Mouse (Mus musculus): Measurements from ENCODE around the gene Olfr967. TPM values are rescaled to one million over a fixed set of nuclear protein-coding genes. Genes with fewer than 3 reads are reported as not detected.
A peak's percentile ranks its signal among the peaks of the same experiment; 100 is the strongest.
"Not testable (repeated sequence)": the region's sequence is repeated elsewhere in the genome, so short reads cannot be mapped to it uniquely, and the experiment has no call there.

Gene Olfr967
- not detected in 2 replicates for total RNA-seq (2014; rRNA removed)
- polyA plus RNA-seq (2012; rRNA removed) = not detected in 2 replicates

DNA sequence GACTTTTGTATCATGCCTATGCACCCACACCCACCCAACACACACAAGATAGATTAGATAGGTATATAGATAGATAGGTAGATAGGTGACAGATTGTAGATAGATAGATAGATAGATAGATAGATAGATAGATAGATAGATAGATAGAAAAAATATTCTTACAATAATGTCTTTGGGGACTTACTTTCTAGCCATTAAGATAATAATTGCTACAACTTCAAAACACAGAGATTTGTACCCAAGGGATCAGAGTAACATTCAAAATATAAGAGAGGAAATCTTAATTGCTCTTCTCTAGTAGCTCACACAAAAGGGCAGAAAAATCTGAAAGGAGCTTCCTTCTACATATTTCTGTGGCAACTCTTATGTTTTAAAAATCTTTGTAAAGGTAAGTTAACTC is at the start of gene Olfr967:
TSS of gene Olfr967 (plus strand) at position 301 of the 400 bp plus-strand sequence.
- TF ChIP-seq CTCF (IDR thresholded peaks at IDR 0.05; ENCODE audit: low read depth, low read length) = no peak
- no peak for TF ChIP-seq POLR2A (IDR thresholded peaks at IDR 0.05; ENCODE audit: extremely low read depth, insufficient read depth, low read length)
- no peak within 1 kb of the TSS for H3K4me3 ChIP-seq (ENCODE audit: insufficient read depth, low read depth, low read length)
- H3K27ac ChIP-seq (replicated peaks; ENCODE audit: insufficient read depth, low read depth, low read length) = no peak within 1 kb of the TSS
- no peak for DNase-seq (ENCODE audit: extremely low read depth, low read depth, low spot score)
- no peak within 1 kb of the TSS for H3K9ac ChIP-seq (ENCODE audit: low read depth, low read length)
- no peaks in the 10 kb centered on the region for H3K4me1 ChIP-seq (ENCODE audit: control insufficient read depth, insufficient read depth, low read length)
- no peaks in the 10 kb centered on the region for H3K27me3 ChIP-seq (ENCODE audit: control insufficient read depth, insufficient read depth, low read length)
- H3K36me3 ChIP-seq (ENCODE audit: control insufficient read depth, insufficient read depth, low read length) = no peaks in the 10 kb centered on the region
- no peaks in the 10 kb centered on the region for H3K79me2 ChIP-seq (ENCODE audit: control insufficient read depth, insufficient read depth, low read length)

DNA sequence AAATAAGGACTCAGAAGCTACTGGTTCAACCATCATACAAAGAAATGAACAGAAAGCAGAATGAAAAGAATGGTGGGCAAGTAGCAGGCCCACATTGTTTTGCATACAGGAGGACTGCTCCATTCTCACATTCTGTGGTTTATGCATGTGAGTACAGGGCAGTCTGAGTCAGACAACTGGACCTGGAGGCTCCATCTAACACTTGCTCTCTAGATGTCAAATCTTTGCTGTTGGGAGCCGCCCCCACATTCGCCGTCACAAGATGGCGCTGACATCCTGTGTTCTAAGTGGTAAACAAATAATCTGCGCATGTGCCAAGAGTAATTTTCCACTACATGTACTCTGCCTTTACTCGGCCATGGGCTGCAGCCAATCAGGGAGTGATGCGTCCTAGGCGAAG is 44.9 kb upstream of the Olfr967 start:
- H3K27ac ChIP-seq (replicated peaks; ENCODE audit: insufficient read depth, low read depth, low read length); H3K4me3 ChIP-seq (ENCODE audit: insufficient read depth, low read depth, low read length); H3K4me1 ChIP-seq (ENCODE audit: control insufficient read depth, insufficient read depth, low read length); H3K9ac ChIP-seq (ENCODE audit: low read depth, low read length); H3K27me3 ChIP-seq (ENCODE audit: control insufficient read depth, insufficient read depth, low read length); DNase-seq (ENCODE audit: extremely low read depth, low read depth, low spot score); H3K79me2 ChIP-seq (ENCODE audit: control insufficient read depth, insufficient read depth, low read length); H3K36me3 ChIP-seq (ENCODE audit: control insufficient read depth, insufficient read depth, low read length): not testable (repeated sequence)
- WGBS = 83% methylated on average over 8 of the region's 8 CpGs

DNA sequence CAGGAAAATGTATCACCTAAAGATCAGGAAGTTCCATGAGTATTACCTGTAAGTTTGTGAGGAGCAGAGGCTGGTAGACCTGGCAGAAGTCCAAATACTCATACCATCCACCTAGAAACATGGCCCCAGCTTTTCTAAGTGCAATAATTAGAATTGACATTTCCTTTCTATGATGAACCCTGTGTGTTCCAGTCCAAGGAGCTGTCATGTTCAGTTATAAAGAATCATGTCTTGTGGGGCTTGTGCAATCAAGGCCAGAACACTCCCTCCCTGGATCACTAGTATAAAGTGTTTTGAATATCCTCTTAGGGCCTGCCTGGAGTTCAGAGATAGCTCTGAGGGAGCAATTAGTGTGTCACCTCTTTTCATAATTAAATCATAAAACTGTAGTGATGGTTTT is 39.0 kb upstream of the Olfr967 start, which contains the start of gene Olfr149:
TSS of gene Olfr149 (minus strand) at position 101 of the 400 bp plus-strand sequence.
- TF ChIP-seq POLR2A (IDR thresholded peaks at IDR 0.05; ENCODE audit: extremely low read depth, insufficient read depth, low read length) (no peak), CTCF (IDR thresholded peaks at IDR 0.05; ENCODE audit: low read depth, low read length) (no peak)
- Histone ChIP-seq H3K27me3 (ENCODE audit: control insufficient read depth, insufficient read depth, low read length) (no peaks in the 10 kb centered on the region), H3K4me1 (ENCODE audit: control insufficient read depth, insufficient read depth, low read length) (no peaks in the 10 kb centered on the region), H3K27ac (replicated peaks; ENCODE audit: insufficient read depth, low read depth, low read length) (no peak within 1 kb of the TSS), H3K4me3 (ENCODE audit: insufficient read depth, low read depth, low read length) (no peak within 1 kb of the TSS), H3K79me2 (ENCODE audit: control insufficient read depth, insufficient read depth, low read length) (no peaks in the 10 kb centered on the region), H3K36me3 (ENCODE audit: control insufficient read depth, insufficient read depth, low read length) (no peaks in the 10 kb centered on the region), H3K9ac (ENCODE audit: low read depth, low read length) (no peak within 1 kb of the TSS)
- no peak for DNase-seq (ENCODE audit: extremely low read depth, low read depth, low spot score)

DNA sequence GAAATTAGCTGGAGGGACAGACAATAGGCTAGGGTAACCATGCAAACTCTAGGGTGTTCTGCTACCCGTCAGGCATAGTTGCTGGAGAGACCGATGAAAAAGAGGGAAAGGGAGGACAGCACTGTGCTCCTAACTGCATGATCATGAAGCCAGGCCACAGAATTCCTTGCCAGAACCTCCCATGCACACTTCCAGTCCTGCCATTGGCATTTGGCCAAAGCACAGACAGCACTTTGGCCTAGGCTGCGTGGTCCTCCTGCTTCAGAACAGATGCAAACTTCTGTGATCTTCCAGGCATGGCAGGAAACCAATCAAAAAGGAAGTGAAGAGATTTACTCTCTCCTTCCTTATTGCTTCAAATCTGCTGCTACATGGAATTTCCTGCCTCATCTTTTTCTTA is 37.1 kb upstream of the Olfr967 start:
- Histone ChIP-seq H3K27me3 (ENCODE audit: control insufficient read depth, insufficient read depth, low read length) (no peaks in the 10 kb centered on the region), H3K36me3 (ENCODE audit: control insufficient read depth, insufficient read depth, low read length) (no peaks in the 10 kb centered on the region), H3K4me3 (ENCODE audit: insufficient read depth, low read depth, low read length) (no peak overlapping the region), H3K79me2 (ENCODE audit: control insufficient read depth, insufficient read depth, low read length) (no peaks in the 10 kb centered on the region), H3K4me1 (ENCODE audit: control insufficient read depth, insufficient read depth, low read length) (no peaks in the 10 kb centered on the region), H3K9ac (ENCODE audit: low read depth, low read length) (no peak overlapping the region), H3K27ac (replicated peaks; ENCODE audit: insufficient read depth, low read depth, low read length) (no peak overlapping the region)
- 61% methylated on average over 3 of the region's 3 CpGs for WGBS
- DNase-seq (ENCODE audit: extremely low read depth, low read depth, low spot score) = peak; percentile 13
- TF ChIP-seq POLR2A (IDR thresholded peaks at IDR 0.05; ENCODE audit: extremely low read depth, insufficient read depth, low read length) = no peak
- no peak for TF ChIP-seq CTCF (IDR thresholded peaks at IDR 0.05; ENCODE audit: low read depth, low read length)

DNA sequence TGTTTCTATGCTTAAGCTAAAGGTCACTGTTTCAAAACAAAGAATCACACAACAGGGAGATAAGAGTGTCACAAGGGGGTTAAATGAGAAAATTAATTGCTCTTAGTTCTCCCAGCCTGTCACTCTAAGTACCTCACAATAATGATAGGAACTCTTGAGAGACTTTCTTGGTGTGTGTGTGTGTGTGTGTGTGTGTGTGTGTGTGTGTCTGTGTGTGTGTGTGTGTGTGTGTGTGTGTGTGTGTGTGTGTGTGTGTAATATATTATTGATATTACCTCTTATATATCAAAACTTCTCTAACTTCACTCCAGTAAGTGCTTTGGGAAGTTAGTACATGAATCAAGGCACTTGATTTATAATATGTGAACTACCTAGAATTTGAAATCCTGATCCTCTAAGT is 35.0 kb upstream of the Olfr967 start, which contains the start of gene Olfr965:
TSS of gene Olfr965 (plus strand) at position 301 of the 400 bp plus-strand sequence.
- DNase-seq (ENCODE audit: extremely low read depth, low read depth, low spot score) = no peak
- Histone ChIP-seq H3K9ac (ENCODE audit: low read depth, low read length) (no peak within 1 kb of the TSS), H3K27me3 (ENCODE audit: control insufficient read depth, insufficient read depth, low read length) (no peaks in the 10 kb centered on the region), H3K4me3 (ENCODE audit: insufficient read depth, low read depth, low read length) (no peak within 1 kb of the TSS), H3K4me1 (ENCODE audit: control insufficient read depth, insufficient read depth, low read length) (no peaks in the 10 kb centered on the region), H3K36me3 (ENCODE audit: control insufficient read depth, insufficient read depth, low read length) (no peaks in the 10 kb centered on the region), H3K27ac (replicated peaks; ENCODE audit: insufficient read depth, low read depth, low read length) (no peak within 1 kb of the TSS), H3K79me2 (ENCODE audit: control insufficient read depth, insufficient read depth, low read length) (no peaks in the 10 kb centered on the region)
- no peak for TF ChIP-seq POLR2A (IDR thresholded peaks at IDR 0.05; ENCODE audit: extremely low read depth, insufficient read depth, low read length)
- TF ChIP-seq CTCF (IDR thresholded peaks at IDR 0.05; ENCODE audit: low read depth, low read length) = no peak

DNA sequence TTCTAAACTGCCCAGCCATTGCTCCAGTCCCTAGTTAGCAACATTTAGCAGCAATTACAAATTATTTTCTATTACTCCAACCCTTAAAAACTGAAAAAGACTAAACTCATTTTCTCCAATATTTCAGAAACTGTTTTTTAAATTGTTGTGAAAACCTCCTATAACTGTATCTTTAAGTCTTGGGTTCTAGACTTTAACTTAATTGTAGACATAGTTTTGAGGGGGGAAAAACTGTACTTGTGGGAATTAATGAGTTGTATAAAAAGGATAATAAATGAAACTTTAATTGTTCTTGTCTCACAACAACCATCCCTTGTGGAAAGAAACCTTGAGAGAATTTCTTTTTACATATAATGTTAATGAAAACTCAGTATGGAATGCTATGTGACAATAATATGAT is 15.4 kb upstream of the Olfr967 start, which contains the start of gene Olfr150:
TSS of gene Olfr150 (plus strand) at position 301 of the 400 bp plus-strand sequence.
- Histone ChIP-seq H3K36me3 (ENCODE audit: control insufficient read depth, insufficient read depth, low read length) (no peaks in the 10 kb centered on the region), H3K4me1 (ENCODE audit: control insufficient read depth, insufficient read depth, low read length) (no peaks in the 10 kb centered on the region), H3K27me3 (ENCODE audit: control insufficient read depth, insufficient read depth, low read length) (no peaks in the 10 kb centered on the region), H3K4me3 (ENCODE audit: insufficient read depth, low read depth, low read length) (no peak within 1 kb of the TSS), H3K27ac (replicated peaks; ENCODE audit: insufficient read depth, low read depth, low read length) (no peak within 1 kb of the TSS), H3K79me2 (ENCODE audit: control insufficient read depth, insufficient read depth, low read length) (no peaks in the 10 kb centered on the region), H3K9ac (ENCODE audit: low read depth, low read length) (no peak within 1 kb of the TSS)
- no peak for TF ChIP-seq CTCF (IDR thresholded peaks at IDR 0.05; ENCODE audit: low read depth, low read length)
- TF ChIP-seq POLR2A (IDR thresholded peaks at IDR 0.05; ENCODE audit: extremely low read depth, insufficient read depth, low read length) = no peak
- DNase-seq (ENCODE audit: extremely low read depth, low read depth, low spot score) = no peak

Data from liver, adult 2 months (tissue).